Mouse (Mus musculus): ENCODE data around the gene Hspa5.
"Not testable (repeated sequence)": the region's sequence is repeated elsewhere in the genome, so short reads cannot be mapped to it uniquely, and the experiment has no call there.

Gene Hspa5

DNA sequence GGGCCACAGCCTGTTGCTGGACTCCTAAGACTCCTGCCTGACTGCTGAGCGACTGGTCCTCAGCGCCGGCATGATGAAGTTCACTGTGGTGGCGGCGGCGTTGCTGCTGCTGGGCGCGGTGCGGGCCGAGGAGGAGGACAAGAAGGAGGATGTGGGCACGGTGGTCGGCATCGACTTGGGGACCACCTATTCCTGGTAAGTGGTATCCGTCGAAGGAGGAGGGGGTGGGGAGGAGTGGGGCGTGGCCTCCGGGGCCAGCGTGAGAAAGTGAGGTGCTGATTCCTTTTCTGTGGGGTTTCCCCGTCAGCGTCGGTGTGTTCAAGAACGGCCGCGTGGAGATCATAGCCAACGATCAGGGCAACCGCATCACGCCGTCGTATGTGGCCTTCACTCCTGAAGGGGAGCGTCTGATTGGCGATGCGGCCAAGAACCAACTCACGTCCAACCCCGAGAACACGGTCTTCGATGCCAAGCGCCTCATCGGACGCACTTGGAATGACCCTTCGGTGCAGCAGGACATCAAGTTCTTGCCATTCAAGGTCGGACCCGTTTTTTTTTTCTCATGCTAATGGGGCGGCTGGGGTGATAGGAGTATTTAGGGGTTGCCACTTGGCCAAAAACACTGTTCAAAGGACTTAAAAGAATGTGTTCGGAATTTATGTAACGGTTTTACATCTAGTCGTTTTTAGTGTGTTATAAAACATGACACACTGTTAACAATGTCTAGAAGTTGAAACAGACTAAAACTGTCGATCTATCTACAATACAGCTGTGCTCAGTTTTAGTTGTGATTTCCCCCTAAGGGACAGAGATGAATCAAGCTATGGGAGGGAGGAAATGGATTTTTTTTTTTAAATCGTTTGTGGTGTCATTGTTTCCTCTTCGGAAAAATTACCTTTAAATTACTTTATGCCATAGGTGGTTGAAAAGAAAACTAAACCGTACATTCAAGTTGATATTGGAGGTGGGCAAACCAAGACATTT is 774 bp downstream of the Hspa5 start:
- DNase-seq, result peak in 1 of 2 experiments; percentile 75

- no peak for DNase-seq
Observed at GRCm38 (mm10) chr2:34773673-34774072, 1.9 kb downstream of the Hspa5 start.

GRCm38 (mm10) chr2:34774493-34774892 is 2.7 kb downstream of the Hspa5 start:
- no peak for DNase-seq

- DNase-seq, result no peak
Observed at GRCm38 (mm10) chr2:34777237-34777868, 5.6 kb downstream of the Hspa5 start.

- DNase-seq, result no peak
Observed at GRCm38 (mm10) chr2:34783064-34784020, 11.6 kb downstream of the Hspa5 start.

DNA sequence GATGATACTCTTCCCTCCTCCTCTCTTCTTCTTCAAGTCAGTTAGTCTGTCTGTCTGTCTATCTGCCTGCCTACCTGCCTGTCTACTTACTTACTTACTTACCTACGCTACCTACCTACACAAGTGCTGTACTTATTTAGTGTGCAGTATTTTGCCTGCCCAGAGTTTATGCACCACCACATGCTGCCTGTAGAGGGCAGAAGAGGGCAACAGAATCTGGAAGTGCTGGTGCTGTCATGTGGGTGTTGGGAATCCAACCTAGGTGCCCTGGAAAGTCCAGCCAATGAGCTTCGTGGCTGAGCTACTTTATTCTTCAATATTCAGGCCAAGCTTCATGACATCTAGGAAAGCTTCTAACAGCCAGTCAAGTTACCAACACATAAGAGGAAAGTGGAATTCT is 12.3 kb downstream of the Hspa5 start:
- DNase-seq, result peak; percentile 50 to 60

DNA sequence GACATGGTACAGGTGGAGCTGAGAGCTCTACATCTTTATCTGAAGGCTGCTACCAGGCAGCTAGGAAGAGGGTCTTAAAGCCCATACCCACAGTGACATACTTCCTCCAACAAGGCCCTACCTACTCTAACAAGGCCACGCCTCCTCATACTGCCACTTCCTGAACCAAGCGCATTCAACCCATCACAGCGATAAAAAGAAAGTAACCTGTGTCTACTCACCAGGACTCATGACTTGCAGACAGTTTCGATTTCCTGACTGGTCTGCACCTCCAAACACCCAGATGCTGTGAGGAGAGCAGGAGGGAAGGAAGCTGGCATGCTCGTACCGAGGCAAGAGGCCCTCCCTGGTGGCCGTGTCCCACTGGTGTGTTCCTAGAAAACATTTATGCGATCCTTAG is 18.5 kb downstream of the Hspa5 start:
- peak; percentile 57 to 74 for DNase-seq

GRCm38 (mm10) chr2:34792543-34792942 is 20.8 kb downstream of the Hspa5 start:
- not testable (repeated sequence) for DNase-seq

GRCm38 (mm10) chr2:34794511-34794910 is 22.7 kb downstream of the Hspa5 start:
- no peak for DNase-seq

- no peak for DNase-seq
Observed at GRCm38 (mm10) chr2:34795426-34795825, 23.7 kb downstream of the Hspa5 start.

DNA sequence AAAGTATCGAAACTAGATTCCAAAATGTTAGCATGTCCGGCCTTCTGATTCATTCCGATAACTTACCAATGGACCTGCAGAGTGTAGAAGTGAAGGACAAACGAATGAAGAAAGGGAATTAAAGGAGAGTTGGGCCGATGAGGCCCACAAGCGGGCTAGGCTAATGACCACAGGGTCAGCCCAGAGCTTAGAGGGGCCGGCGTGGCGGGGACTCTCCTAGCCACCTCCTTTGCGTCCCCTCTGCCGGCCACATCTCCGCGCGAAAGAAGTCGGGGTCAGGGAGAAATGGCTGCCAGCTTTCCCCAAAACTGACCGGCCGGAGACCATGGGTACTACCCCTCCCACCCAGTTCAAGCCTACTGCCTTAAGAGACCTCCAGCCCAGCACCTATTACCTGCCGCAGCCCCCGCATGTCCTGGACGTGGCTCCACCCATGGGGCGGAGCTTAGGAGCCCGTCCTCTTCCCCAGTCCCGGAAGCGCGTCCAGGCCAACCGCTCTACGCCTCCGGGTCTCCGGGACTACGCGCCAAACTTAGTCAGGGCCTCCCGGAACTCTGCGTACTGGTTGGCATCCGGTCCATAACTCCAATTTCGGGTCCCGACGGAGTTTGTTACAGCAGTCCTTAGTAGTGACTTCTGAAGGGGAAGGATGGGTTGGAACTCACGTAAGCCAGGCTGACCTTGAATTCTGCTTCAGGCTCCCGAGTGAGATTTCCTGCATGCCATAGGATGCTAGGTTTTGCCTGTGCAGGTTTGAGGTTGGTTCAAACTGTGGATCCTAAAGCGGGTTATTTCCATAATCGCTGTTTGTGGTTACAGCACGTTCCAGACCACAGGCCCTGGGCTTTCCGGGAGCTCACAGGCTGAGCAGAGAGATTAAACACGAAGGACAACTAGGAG is 27.8 kb downstream of the Hspa5 start, which contains the start of gene Rabepk:
TSS of gene Rabepk (minus strand) at position 556 of the 900 bp plus-strand sequence.
- peak; percentile 87 to 92 for DNase-seq

DNA sequence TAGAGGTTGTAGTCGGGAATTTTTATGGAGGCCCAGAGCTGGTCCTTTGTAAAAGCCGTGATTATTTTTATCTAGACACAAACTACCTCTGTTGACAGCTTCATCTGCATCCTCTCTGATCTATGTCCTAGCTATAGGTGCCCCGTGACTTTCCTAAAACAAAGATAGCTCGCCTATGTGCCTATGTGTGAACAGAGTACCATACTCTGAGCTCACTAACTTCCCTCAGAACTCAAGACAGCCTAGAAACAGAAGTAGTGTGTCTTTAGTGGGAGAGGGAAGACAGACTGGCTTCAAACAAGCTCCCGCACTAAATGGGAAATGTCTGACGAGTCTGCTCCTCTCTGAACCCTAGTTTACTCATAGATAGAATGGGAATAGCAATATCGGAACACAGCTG is 28.6 kb downstream of the Hspa5 start:
- DNase-seq, result no peak

DNA sequence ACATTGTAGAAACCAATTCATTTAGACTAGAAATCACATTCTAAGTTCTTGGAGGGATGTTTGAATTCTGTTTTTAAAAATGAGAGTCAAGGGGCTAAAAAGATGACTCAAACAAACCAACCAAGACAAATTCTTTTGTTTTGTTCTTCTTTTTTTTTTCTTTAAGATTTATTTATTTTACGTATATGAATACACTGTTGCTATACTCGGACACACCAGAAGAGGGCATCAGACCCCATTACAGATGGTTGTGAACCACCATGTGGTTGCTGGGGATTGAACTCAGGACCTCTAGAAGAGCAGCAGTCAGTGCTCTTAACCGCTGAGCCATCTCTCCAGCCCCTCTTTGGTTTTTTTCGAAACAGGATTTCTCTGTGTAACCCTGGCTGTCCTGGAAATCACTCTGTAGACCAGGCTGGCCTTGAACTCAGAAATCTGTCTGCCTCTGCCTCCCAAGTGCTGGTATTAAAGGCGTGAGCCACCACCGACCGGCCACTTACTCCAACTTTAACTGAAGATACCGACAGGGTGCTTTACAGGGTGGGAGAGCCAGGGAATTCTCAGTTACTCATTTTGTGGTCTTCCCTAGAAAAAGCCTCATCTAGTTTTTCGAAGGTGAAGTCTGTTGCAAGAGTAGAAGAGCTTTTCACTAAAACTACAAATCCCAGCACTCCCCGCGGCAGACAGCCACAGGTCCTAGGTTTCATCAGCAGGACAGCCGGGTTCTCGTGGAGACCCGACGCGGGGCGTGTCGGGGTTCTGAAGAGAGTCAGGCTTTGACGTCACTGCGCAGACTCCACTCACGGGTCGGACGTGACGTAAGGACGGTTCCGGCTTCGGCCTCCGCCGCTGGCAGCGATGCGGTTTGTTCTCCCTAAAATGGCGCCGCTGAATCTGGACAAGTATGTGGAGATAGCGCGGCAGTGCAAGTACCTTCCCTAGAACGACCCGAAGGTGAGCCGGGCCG is 30.0 kb downstream of the Hspa5 start:
- peak; percentile 94 to 97 for DNase-seq

GRCm38 (mm10) chr2:34802565-34803245 is 30.9 kb downstream of the Hspa5 start:
- DNase-seq, result peak in 1 of 2 experiments; percentile 55

- DNase-seq, result no peak
Observed at GRCm38 (mm10) chr2:34803746-34804145, 32.0 kb downstream of the Hspa5 start.

DNA sequence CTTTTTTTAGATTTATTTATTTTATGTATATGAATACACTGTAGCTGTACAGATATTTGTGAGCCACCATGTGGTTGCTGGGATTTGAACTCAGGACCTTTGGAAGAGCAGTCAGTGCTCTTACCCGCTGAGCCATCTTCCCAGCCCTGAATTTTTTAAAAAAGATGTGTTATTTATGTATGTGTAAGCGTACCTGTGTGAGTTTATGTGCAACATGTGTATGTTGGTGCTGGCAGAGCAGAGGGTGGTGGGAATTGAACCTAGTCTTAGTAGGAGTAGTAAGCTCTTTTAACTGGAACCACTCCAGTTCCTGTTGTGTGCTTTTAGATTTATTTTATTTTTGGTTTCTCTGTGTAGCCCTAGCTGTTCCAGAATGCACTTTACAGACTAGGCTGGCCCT is 32.4 kb downstream of the Hspa5 start:
- no peak for DNase-seq

DNA sequence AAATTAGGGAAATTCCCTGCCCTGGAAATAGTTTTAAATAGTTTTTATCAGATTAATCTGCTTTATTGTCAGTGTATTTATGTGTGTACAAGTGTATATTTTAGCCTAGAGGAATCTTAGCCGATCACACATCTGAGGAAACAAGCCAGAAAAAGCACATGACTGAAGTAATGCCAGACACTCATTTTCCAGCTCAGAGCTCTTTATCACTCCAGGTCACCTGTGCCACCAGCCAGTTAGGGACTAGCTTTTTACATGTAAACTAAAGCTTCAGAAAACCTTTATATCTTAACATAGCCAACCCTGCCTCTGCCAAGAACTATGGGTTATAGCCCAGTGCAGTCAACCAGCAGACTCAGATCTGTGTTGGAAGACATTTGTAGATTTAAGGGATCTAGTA is 33.0 kb downstream of the Hspa5 start:
- DNase-seq, result no peak

GRCm38 (mm10) chr2:34805364-34805950 is 33.7 kb downstream of the Hspa5 start:
- no peak for DNase-seq

GRCm38 (mm10) chr2:34808057-34808456 is 36.3 kb downstream of the Hspa5 start:
- DNase-seq, result no peak

Measured in thymus, postnatal 36 days (tissue).